Mouse (Mus musculus) E14TG2a.4 (cell line): ENCODE measurements at regions not wholly inside any gene's neighbourhood (a gene's known extent, or its start where the extent isn't known, plus 50 kb on each side); places are given as distances from the start of the nearest gene placed in this dataset.

Experiments used
- CTCF ChIP-seq: conservative IDR thresholded peaks from 2 replicates; pipeline ENCODE4 v1.5.1; 2014; ENCODE audit warnings: low read length
- NANOG ChIP-seq: IDR thresholded peaks from 2 replicates; pipeline ENCODE4 v1.6.1; 2014; ENCODE audit warnings: borderline replicate concordance, low read length, mixed read lengths

GRCm38 (mm10) chr2:51070902-51071301 lies 78.0 kb downstream of the Rnd3 start:
- TF ChIP-seq CTCF (no peak), NANOG (no peak)
